Mouse (Mus musculus) hindbrain, embryonic 16.5 days (tissue): ENCODE measurements at regions not wholly inside any gene's neighbourhood (a gene's known extent, or its start where the extent isn't known, plus 50 kb on each side); places are given as distances from the start of the nearest gene placed in this dataset.
A peak's percentile ranks its signal among the peaks of the same experiment; 100 is the strongest.

Experiments used
- ATAC-seq: fragments of 200-750 bp; cut with Nextera tagmentation; 2 replicates; pipeline ENCODE4 v1.8.0; 2017; ENCODE audit warnings: moderate TSS enrichment, moderate library complexity
- H3K27ac ChIP-seq: fragments of 300-500 bp; sonication (generic); 2 replicates; pipeline ENCODE4 v1.5.1; 2014; ENCODE audit warnings: low read depth, mild to moderate bottlenecking, control low read depth, low read length, moderate library complexity
- H3K27me3 ChIP-seq: fragments of 300-500 bp; sonication (generic); replicated peaks from 2 replicates; pipeline ENCODE4 v1.6.1; 2014; ENCODE audit warnings: low read length; ENCODE audit not compliant: control insufficient read depth, insufficient read depth
- H3K36me3 ChIP-seq: fragments of 300-500 bp; sonication (generic); 2 replicates; pipeline ENCODE4 v1.6.1; 2014; ENCODE audit warnings: mild to moderate bottlenecking, low read length, moderate library complexity, mixed read lengths; ENCODE audit not compliant: control insufficient read depth, insufficient read depth
- H3K4me1 ChIP-seq: fragments of 300-500 bp; sonication (generic); 2 replicates; pipeline ENCODE4 v1.6.1; 2014; ENCODE audit warnings: low read depth, low read length; ENCODE audit not compliant: control insufficient read depth, insufficient read depth
- H3K4me2 ChIP-seq: fragments of 300-500 bp; sonication (generic); 2 replicates; pipeline ENCODE4 v1.6.1; 2014; ENCODE audit warnings: mild to moderate bottlenecking, low read length, control low read depth, moderate library complexity
- H3K4me3 ChIP-seq: fragments of 300-500 bp; sonication (generic); 2 replicates; pipeline ENCODE4 v1.5.1; 2014; ENCODE audit warnings: mild to moderate bottlenecking, low read length, control low read depth, moderate library complexity
- H3K9ac ChIP-seq: fragments of 300-500 bp; sonication (generic); 2 replicates; pipeline ENCODE4 v1.6.1; 2014; ENCODE audit warnings: low read depth, mild to moderate bottlenecking, control low read depth, low read length, moderate library complexity
- H3K9me3 ChIP-seq: fragments of 300-500 bp; sonication (generic); 2 replicates; pipeline ENCODE4 v1.6.1; 2014; ENCODE audit warnings: mild to moderate bottlenecking, low read length, moderate library complexity; ENCODE audit not compliant: control insufficient read depth
- WGBS: fragments of 180-500 bp; shearing (Covaris S2); extraction: QIAGEN DNeasy Blood & Tissue Kit; methylation state at CpG from one replicate; pipeline ENCODE4 v1.1.7; 2014; 5-methylcytosine and 5-hydroxymethylcytosine counted together

- H3K36me3 ChIP-seq: no peaks in the 10 kb centered on the region
- no peak overlapping the region for H3K4me2 ChIP-seq
- no peaks in the 10 kb centered on the region for H3K9me3 ChIP-seq
- H3K9ac ChIP-seq: no peak overlapping the region
- H3K27ac ChIP-seq: no peak overlapping the region
- no peak for ATAC-seq
- H3K4me1 ChIP-seq: no peaks in the 10 kb centered on the region
- whole genome bisulfite sequencing: 67% methylated on average over 1 of the region's 1 CpGs
- H3K27me3 ChIP-seq: no peaks in the 10 kb centered on the region
- H3K4me3 ChIP-seq: no peak overlapping the region
Observed at GRCm38 (mm10) chr16:29147766-29148165, 61.7 kb upstream of the Hrasls start.

GRCm38 (mm10) chr16:29119217-29119616 lies 90.3 kb upstream of the Hrasls start:
- Histone ChIP-seq H3K36me3 (no peaks in the 10 kb centered on the region), H3K4me1 (no peaks in the 10 kb centered on the region), H3K9ac (no peak overlapping the region), H3K4me2 (no peak overlapping the region), H3K27me3 (no peaks in the 10 kb centered on the region), H3K9me3 (no peaks in the 10 kb centered on the region), H3K4me3 (no peak overlapping the region), H3K27ac (no peak overlapping the region)
- 86% methylated on average over 4 of the region's 4 CpGs for WGBS
- ATAC-seq: no peak

GRCm38 (mm10) chr16:29096791-29097190 lies 112.7 kb upstream of the Hrasls start:
- no peaks in the 10 kb centered on the region for H3K27me3 ChIP-seq
- no peak overlapping the region for H3K4me2 ChIP-seq
- H3K36me3 ChIP-seq: no peaks in the 10 kb centered on the region
- 83% methylated on average over 4 of the region's 4 CpGs for WGBS
- no peak overlapping the region for H3K9ac ChIP-seq
- no peak overlapping the region for H3K27ac ChIP-seq
- no peaks in the 10 kb centered on the region for H3K9me3 ChIP-seq
- no peak for ATAC-seq
- H3K4me1 ChIP-seq: no peaks in the 10 kb centered on the region
- no peak overlapping the region for H3K4me3 ChIP-seq

GRCm38 (mm10) chr16:29065961-29066360 lies 136.5 kb upstream of the Mb21d2 start:
- Histone ChIP-seq H3K27me3 (no peaks in the 10 kb centered on the region), H3K9me3 (no peaks in the 10 kb centered on the region), H3K27ac (no peak overlapping the region), H3K36me3 (no peaks in the 10 kb centered on the region), H3K4me3 (no peak overlapping the region), H3K4me1 (no peaks in the 10 kb centered on the region), H3K4me2 (no peak overlapping the region), H3K9ac (no peak overlapping the region)
- WGBS: 59% methylated on average over 3 of the region's 3 CpGs
- no peak for ATAC-seq

- no peaks in the 10 kb centered on the region for H3K9me3 ChIP-seq
- ATAC-seq: no peak
- WGBS: 95% methylated on average over 4 of the region's 4 CpGs
Observed at GRCm38 (mm10) chr16:29065097-29065785, 135.8 kb upstream of the Mb21d2 start.

DNA sequence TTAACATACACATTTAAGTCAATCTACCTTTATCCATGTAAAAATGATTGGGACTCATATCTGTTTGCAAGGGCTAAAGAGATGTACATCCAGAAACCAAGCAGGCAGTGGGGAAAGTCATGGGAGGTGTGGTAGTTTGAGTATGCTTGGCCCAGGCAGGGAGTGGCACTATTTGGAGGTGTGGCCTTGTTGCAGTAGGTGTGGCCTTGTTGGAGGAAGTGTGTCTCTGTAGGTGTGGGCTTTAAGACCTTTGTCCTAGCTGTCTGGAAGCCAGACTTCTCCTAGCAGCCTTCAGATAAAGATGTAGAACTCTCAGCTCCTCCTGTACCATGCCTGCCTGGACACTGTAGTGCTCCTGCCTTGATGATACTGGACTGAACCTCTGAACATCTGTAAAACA lies 133.9 kb upstream of the Mb21d2 start:
- ATAC-seq: no peak
- Histone ChIP-seq H3K27ac (no peak overlapping the region), H3K9me3 (no peaks in the 10 kb centered on the region), H3K36me3 (no peaks in the 10 kb centered on the region), H3K27me3 (no peaks in the 10 kb centered on the region), H3K4me3 (no peak overlapping the region), H3K4me1 (no peaks in the 10 kb centered on the region), H3K9ac (no peak overlapping the region), H3K4me2 (no peak overlapping the region)

More at GRCm38 (mm10) chr16:29065097-29065785, 135.8 kb upstream of the Mb21d2 start:
- no peak overlapping the region for H3K9ac ChIP-seq
- H3K27ac ChIP-seq: no peak overlapping the region
- no peaks in the 10 kb centered on the region for H3K4me1 ChIP-seq
- no peaks in the 10 kb centered on the region for H3K36me3 ChIP-seq
- no peak overlapping the region for H3K4me2 ChIP-seq
- no peak overlapping the region for H3K4me3 ChIP-seq
- H3K27me3 ChIP-seq: no peaks in the 10 kb centered on the region

DNA sequence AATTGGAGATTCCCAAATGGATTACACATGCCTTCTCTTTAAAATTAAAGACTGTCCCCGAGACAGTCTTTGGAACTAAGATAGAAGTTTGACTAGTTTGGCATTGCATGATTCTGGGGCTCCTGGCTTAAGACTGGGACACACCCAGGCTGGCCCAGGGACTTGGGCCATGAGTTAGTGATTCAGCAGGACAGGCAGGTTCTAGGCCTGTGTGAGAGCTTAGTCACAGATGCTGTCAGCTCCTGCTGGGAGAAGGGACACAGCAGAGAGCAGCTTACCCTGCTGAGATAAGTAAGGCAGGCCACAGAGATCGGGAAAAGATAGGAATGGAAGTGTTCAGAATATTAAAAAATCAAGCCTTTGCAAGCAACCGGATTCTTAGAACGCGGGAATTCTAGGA lies 127.6 kb upstream of the Mb21d2 start:
- H3K9me3 ChIP-seq: no peaks in the 10 kb centered on the region
- H3K36me3 ChIP-seq: no peaks in the 10 kb centered on the region
- 80% methylated on average over 5 of the region's 5 CpGs for WGBS
- H3K9ac ChIP-seq: no peak overlapping the region
- H3K27me3 ChIP-seq: no peaks in the 10 kb centered on the region
- no peak for ATAC-seq
- H3K4me2 ChIP-seq: no peak overlapping the region
- no peaks in the 10 kb centered on the region for H3K4me1 ChIP-seq
- no peak overlapping the region for H3K27ac ChIP-seq
- no peak overlapping the region for H3K4me3 ChIP-seq

- H3K36me3 ChIP-seq: no peaks in the 10 kb centered on the region
- H3K27me3 ChIP-seq: no peaks in the 10 kb centered on the region
- peak; percentile 52; the same call in 1 of the 2 replicates for ATAC-seq
- no peak overlapping the region for H3K27ac ChIP-seq
- WGBS: 39% methylated on average over 8 of the region's 8 CpGs
- no peaks in the 10 kb centered on the region for H3K4me1 ChIP-seq
- no peaks in the 10 kb centered on the region for H3K9me3 ChIP-seq
- H3K4me2 ChIP-seq: peak overlapping the region; percentile 11; the same call in 1 of the 2 replicates
- no peak overlapping the region for H3K9ac ChIP-seq
- H3K4me3 ChIP-seq: no peak overlapping the region
Observed at GRCm38 (mm10) chr16:29054423-29054822, 125.0 kb upstream of the Mb21d2 start.

DNA sequence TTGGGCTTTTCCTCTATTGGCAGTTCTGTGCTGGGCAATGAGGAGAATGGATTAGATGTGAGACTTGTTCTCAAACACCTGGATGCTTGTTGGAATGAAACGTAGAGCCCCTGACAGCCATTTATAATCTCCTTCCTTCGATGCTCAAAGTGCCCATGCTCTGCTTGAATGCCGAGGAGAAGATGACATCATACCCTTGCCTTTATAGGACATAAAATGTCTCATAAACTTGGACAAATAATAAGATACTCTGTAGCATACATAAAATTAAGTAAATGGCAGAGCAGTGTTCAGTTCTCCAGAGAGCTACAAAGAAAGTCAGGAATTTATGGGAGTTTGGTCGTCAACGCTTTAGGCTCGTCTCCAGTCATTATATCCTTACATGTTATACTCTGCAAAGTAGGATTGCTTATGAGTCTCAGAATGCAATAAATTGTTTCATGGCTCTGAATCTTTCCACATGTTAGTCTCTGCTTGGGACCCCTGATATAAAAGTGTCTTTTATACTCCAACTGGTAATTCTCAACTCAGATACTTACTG lies 117.0 kb upstream of the Mb21d2 start:
- WGBS: 86% methylated on average over 6 of the region's 6 CpGs
- H3K27me3 ChIP-seq: no peaks in the 10 kb centered on the region

More for the DNA sequence above, 117.0 kb upstream of the Mb21d2 start:
- no peaks in the 10 kb centered on the region for H3K9me3 ChIP-seq
- H3K4me1 ChIP-seq: no peaks in the 10 kb centered on the region
- no peaks in the 10 kb centered on the region for H3K36me3 ChIP-seq
- no peak overlapping the region for H3K27ac ChIP-seq
- no peak overlapping the region for H3K4me3 ChIP-seq
- no peak overlapping the region for H3K4me2 ChIP-seq
- H3K9ac ChIP-seq: no peak overlapping the region
- no peak for ATAC-seq
